Comparison of ENCODE assay signal across 10 mouse cellular contexts in the genomic region with DNA sequence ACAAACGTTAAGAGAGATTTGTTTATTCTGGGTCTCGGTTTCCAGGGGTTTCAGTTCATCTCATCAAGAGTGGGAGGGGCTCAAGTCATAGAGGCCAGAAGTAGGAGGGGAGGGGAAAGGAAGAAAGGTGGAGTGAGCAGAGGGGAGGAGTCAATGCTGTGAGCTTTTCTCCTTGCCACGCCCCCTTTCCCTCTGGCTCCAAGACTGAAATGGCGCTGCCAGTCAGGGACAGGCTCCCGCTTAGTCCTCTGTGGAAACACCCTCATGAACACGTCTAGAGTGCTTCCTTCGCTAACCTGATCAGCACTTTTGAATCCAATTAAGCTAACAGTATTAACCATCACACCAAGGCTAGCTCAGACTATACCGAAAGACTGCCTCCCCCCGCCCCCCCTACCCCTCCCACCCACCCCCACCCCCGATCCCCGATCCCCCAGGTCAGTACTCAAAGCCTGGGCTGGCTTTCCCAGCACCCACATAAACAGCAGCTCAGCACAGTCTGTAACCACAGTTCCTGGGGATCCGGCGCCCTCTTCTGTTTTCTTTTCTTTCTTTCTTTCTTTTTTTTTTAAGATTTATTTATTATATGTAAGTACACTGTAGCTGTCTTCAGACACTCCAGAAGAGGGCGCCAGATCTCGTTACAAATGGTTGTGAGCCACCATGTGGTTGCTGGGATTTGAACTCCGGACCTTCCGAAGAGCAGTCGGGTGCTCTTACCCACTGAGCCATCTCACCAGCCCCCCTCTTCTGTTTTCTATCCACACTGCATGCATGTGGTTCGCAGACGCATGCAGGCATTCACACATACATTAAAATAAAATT.
A peak's percentile ranks its signal among the peaks of the same experiment; 100 is the strongest.
DNase-seq lines count a peak whose midpoint lies in the region; ATAC-seq lines count a peak whose summit lies in the region.
"Had no signal": no experiment of that assay in that cellular context is flagged by ENCODE, and none has a peak within 500 bp of the region (broad histone marks: within the 10 kb centered on the region; RNA-seq: fewer than 3 reads in every experiment).

No protein-coding gene starts in this region.

- H3K27ac ChIP-seq in heart, embryonic 12.5 days (ENCODE audit: poor library complexity, severe bottlenecking), result no peak overlapping the region
- H3K27ac ChIP-seq: liver, embryonic 14.5 days had no signal

- no peak overlapping the region for H3K9ac ChIP-seq in heart, embryonic 12.5 days
- H3K9ac ChIP-seq: liver, embryonic 14.5 days had no signal

- intact Hi-C loops in heart, postnatal 10 days (cut with DNase I), result no loop called here

- H3K4me1 ChIP-seq in heart, embryonic 12.5 days (replicated peaks), result 0 out of 2 replicates have a peak, but pooled peaks cover 8% of the 10 kb centered on the region

- no peak for DNase-seq in heart, postnatal 10 days
- DNase-seq in ES-CJ7 (ENCODE audit: low read depth, low spot score), result peak; percentile 97
- DNase-seq in forelimb bud, embryonic 11.5 days (ENCODE audit: low read depth, low spot score), result peak; percentile 41
- DNase-seq in lung, postnatal 25 days (ENCODE audit: low spot score), result peak; percentile 42
- DNase-seq in T-cell, adult 2 months (ENCODE audit: low spot score), result no peak
- no peak for DNase-seq in ovary, postnatal 36 days (ENCODE audit: low spot score)

- whole genome bisulfite sequencing in heart, embryonic 12.5 days, result 40% methylated on average over 20 of the region's 20 CpGs

- no peaks in the 10 kb centered on the region; the same call in 1 of the 2 replicates for H3K9me3 ChIP-seq in heart, embryonic 12.5 days (replicated peaks)
- H3K9me3 ChIP-seq: G1E had no signal

- no peak overlapping the region for H3K4me3 ChIP-seq in heart, embryonic 12.5 days

- ATAC-seq in heart, embryonic 12.5 days (ENCODE audit: insufficient number of reproducible peaks, low FRiP score), result no peak
- no peak for ATAC-seq in granulocyte monocyte progenitor cell, adult 5-6 weeks (replicated peaks; ENCODE audit: poor library complexity, severe bottlenecking)

- no peaks in the 10 kb centered on the region for H3K36me3 ChIP-seq in heart, embryonic 12.5 days
- H3K36me3 ChIP-seq: G1E had no signal

- peak overlapping the region; percentile 13; the same call in 1 of the 2 replicates for H3K4me2 ChIP-seq in heart, embryonic 12.5 days

- H3K27me3 ChIP-seq in heart, embryonic 12.5 days (replicated peaks), result peaks cover 22% of the 10 kb centered on the region

Comparison
In these comparisons a context has a peak if more than half of its experiments do, and no peak if none do; other contexts are left out.
1. DNase-seq: peak in ES-CJ7 (single experiment), forelimb bud, embryonic 11.5 days (single experiment) and lung, postnatal 25 days (single experiment); none in heart, postnatal 10 days (0 of 2), T-cell, adult 2 months (single experiment) and ovary, postnatal 36 days (single experiment).